Mouse (Mus musculus) heart, postnatal 25 days (tissue): Measurements from ENCODE around the gene Cdh13. TPM values are rescaled to one million over a fixed set of nuclear protein-coding genes. Genes with fewer than 3 reads are reported as not detected.

Experiments used
- DNase-seq: peaks from one replicate; pipeline ENCODE4 v3.0.0; 2022; ENCODE audit warnings: low spot score
- intact Hi-C: fragments of 180-260 bp; cut with DNase I; formaldehyde crosslinking; loops from one replicate; pipeline ENCODE4 v1.15.1; 2025
- total RNA-seq, 2 experiments: library from RNA; stranded (reverse); gene quantifications; 2 replicates each; pipeline ENCODE4 v1.2.3; 2021

The Cdh13 gene
- total RNA-seq, 2 experiments from 2014 or later, result 147 to 186 TPM

GRCm38 (mm10) chr8:118635296-118636060 lies 351.9 kb downstream of the Cdh13 start:
- DNase-seq, result no peak
- intact Hi-C loops, result no loop called here

- intact Hi-C loops, result no loop called here
- no peak for DNase-seq
Observed at GRCm38 (mm10) chr8:118639606-118640005, 356.1 kb downstream of the Cdh13 start.

- intact Hi-C loops, result no loop called here
- DNase-seq, result no peak
Observed at GRCm38 (mm10) chr8:118641799-118642198, 358.3 kb downstream of the Cdh13 start.

GRCm38 (mm10) chr8:118648801-118649537 lies 365.4 kb downstream of the Cdh13 start:
- intact Hi-C loops, result no loop called here
- DNase-seq, result no peak

- no peak for DNase-seq
Observed at GRCm38 (mm10) chr8:118649981-118650380, 366.4 kb downstream of the Cdh13 start.

GRCm38 (mm10) chr8:118662001-118662829 lies 378.7 kb downstream of the Cdh13 start:
- no peak for DNase-seq
- intact Hi-C loops, result no loop called here

More at GRCm38 (mm10) chr8:118649981-118650380, 366.4 kb downstream of the Cdh13 start:
- intact Hi-C loops, result no loop called here

- no peak for DNase-seq
- intact Hi-C loops, result no loop called here
Observed at GRCm38 (mm10) chr8:118665081-118665480, 381.5 kb downstream of the Cdh13 start.

GRCm38 (mm10) chr8:118667736-118668135 lies 384.2 kb downstream of the Cdh13 start:
- intact Hi-C loops, result no loop called here

GRCm38 (mm10) chr8:118676233-118676632 lies 392.7 kb downstream of the Cdh13 start:
- intact Hi-C loops, result no loop called here
- DNase-seq, result no peak

More at GRCm38 (mm10) chr8:118667736-118668135, 384.2 kb downstream of the Cdh13 start:
- DNase-seq, result no peak

GRCm38 (mm10) chr8:118679347-118679746 lies 395.8 kb downstream of the Cdh13 start:
- DNase-seq, result no peak
- intact Hi-C loops, result no loop called here

- intact Hi-C loops, result no loop called here
- no peak for DNase-seq
Observed at GRCm38 (mm10) chr8:118683386-118683785, 399.9 kb downstream of the Cdh13 start.

GRCm38 (mm10) chr8:118685863-118686262 lies 402.3 kb downstream of the Cdh13 start:
- intact Hi-C loops, result no loop called here
- no peak for DNase-seq

GRCm38 (mm10) chr8:118689849-118690248 lies 406.3 kb downstream of the Cdh13 start:
- intact Hi-C loops, result no loop called here
- DNase-seq, result no peak

GRCm38 (mm10) chr8:118701312-118701880 lies 417.9 kb downstream of the Cdh13 start:
- peak; percentile 5 for DNase-seq
- intact Hi-C loops, result loop anchor here (5.0 kb wide), 2 partner anchors 151 to 414 kb away; no protein-coding TSS in a partner anchor

GRCm38 (mm10) chr8:118709366-118709765 lies 425.8 kb downstream of the Cdh13 start:
- intact Hi-C loops, result no loop called here
- DNase-seq, result no peak

- intact Hi-C loops, result no loop called here
Observed at GRCm38 (mm10) chr8:118711631-118712030, 428.1 kb downstream of the Cdh13 start.

GRCm38 (mm10) chr8:118713111-118713510 lies 429.6 kb downstream of the Cdh13 start:
- DNase-seq, result no peak
- intact Hi-C loops, result no loop called here

More at GRCm38 (mm10) chr8:118711631-118712030, 428.1 kb downstream of the Cdh13 start:
- no peak for DNase-seq

- intact Hi-C loops, result no loop called here
- DNase-seq, result no peak
Observed at GRCm38 (mm10) chr8:118713596-118713995, 430.1 kb downstream of the Cdh13 start.

- intact Hi-C loops, result no loop called here
Observed at GRCm38 (mm10) chr8:118722896-118723295, 439.4 kb downstream of the Cdh13 start.

GRCm38 (mm10) chr8:118725651-118726050 lies 442.1 kb downstream of the Cdh13 start:
- intact Hi-C loops, result no loop called here
- DNase-seq, result no peak

More at GRCm38 (mm10) chr8:118722896-118723295, 439.4 kb downstream of the Cdh13 start:
- no peak for DNase-seq
